Mouse (Mus musculus) heart, embryonic 14.5 days (tissue): ENCODE data around the gene Rxra. TPM values are rescaled to one million over a fixed set of nuclear protein-coding genes. Genes with fewer than 3 reads are reported as not detected.
A peak's percentile ranks its signal among the peaks of the same experiment; 100 is the strongest.

Experiments
- ATAC-seq: fragments of 200-750 bp; cut with Nextera tagmentation; 2 replicates; pipeline ENCODE4 v1.8.0; 2017; ENCODE audit warnings: low read depth, moderate TSS enrichment; ENCODE audit not compliant: insufficient number of reproducible peaks, insufficient read depth, low FRiP score
- H3K27ac ChIP-seq, 2 experiments: fragments of 200-500 bp in 1 of 2; fragments of 300-500 bp in 1 of 2; sonication (generic) in 1 of 2; replicated peaks in 1 of 2; 2 replicates each; pipeline ENCODE4 v1.5.1; 2012 to 2014; ENCODE audit warnings: low read depth in 2 of 2, low read length in 2 of 2, control low read depth in 1 of 2, mild to moderate bottlenecking in 1 of 2, mixed read lengths in 1 of 2; ENCODE audit not compliant: control insufficient read depth in 1 of 2, insufficient read depth in 1 of 2
- H3K27me3 ChIP-seq: fragments of 300-500 bp; sonication (generic); 2 replicates; pipeline ENCODE4 v1.6.1; 2014; ENCODE audit warnings: mild to moderate bottlenecking, low read length, control low read depth; ENCODE audit not compliant: control insufficient read depth, insufficient read depth
- H3K36me3 ChIP-seq: fragments of 300-500 bp; sonication (generic); 2 replicates; pipeline ENCODE4 v1.6.1; 2014; ENCODE audit warnings: mild to moderate bottlenecking, control low read depth, low read length, mixed read lengths; ENCODE audit not compliant: control insufficient read depth, insufficient read depth
- H3K4me1 ChIP-seq, 2 experiments: fragments of 200-500 bp in 1 of 2; fragments of 300-500 bp in 1 of 2; sonication (generic) in 1 of 2; 2 replicates each; pipeline ENCODE4 v1.6.1; 2012 to 2014; ENCODE audit warnings: low read length in 2 of 2, control low read depth in 1 of 2, mixed read lengths in 1 of 2; ENCODE audit not compliant: control insufficient read depth in 2 of 2, insufficient read depth in 2 of 2
- H3K4me2 ChIP-seq: fragments of 300-500 bp; sonication (generic); 2 replicates; pipeline ENCODE4 v1.6.1; 2014; ENCODE audit warnings: mild to moderate bottlenecking, low read length
- H3K4me3 ChIP-seq, 2 experiments: fragments of 200-500 bp in 1 of 2; fragments of 300-500 bp in 1 of 2; sonication (generic) in 1 of 2; 2 replicates each; pipeline ENCODE4 v1.5.1; 2012 to 2014; ENCODE audit warnings: low read length in 2 of 2, mild to moderate bottlenecking in 2 of 2, control low read depth in 1 of 2, low read depth in 1 of 2, moderate library complexity in 1 of 2; ENCODE audit not compliant: control insufficient read depth in 1 of 2, insufficient read depth in 1 of 2
- H3K9ac ChIP-seq: fragments of 300-500 bp; sonication (generic); 2 replicates; pipeline ENCODE4 v1.6.1; 2014; ENCODE audit warnings: mild to moderate bottlenecking, low read length
- H3K9me3 ChIP-seq: fragments of 300-500 bp; sonication (generic); 2 replicates; pipeline ENCODE4 v1.6.1; 2016; ENCODE audit warnings: low read length, control low read depth; ENCODE audit not compliant: control insufficient read depth
- WGBS: fragments of 180-500 bp; shearing (Covaris S2); extraction: QIAGEN DNeasy Blood & Tissue Kit; methylation state at CpG from one replicate; pipeline ENCODE4 v1.1.7; 2014; 5-methylcytosine and 5-hydroxymethylcytosine counted together
- polyA plus RNA-seq: library from polyadenylated mRNA; unstranded; fragments of >200 nt; fragmentation: Nextera tagmentation; extraction: Ambion mirVana; gene quantifications from 2 replicates; pipeline ENCODE4 v1.2.1, GENCODE M21; 2014

Rxra gene
- polyA plus RNA-seq, 1 experiment from 2014 or later: 5.2 TPM

DNA sequence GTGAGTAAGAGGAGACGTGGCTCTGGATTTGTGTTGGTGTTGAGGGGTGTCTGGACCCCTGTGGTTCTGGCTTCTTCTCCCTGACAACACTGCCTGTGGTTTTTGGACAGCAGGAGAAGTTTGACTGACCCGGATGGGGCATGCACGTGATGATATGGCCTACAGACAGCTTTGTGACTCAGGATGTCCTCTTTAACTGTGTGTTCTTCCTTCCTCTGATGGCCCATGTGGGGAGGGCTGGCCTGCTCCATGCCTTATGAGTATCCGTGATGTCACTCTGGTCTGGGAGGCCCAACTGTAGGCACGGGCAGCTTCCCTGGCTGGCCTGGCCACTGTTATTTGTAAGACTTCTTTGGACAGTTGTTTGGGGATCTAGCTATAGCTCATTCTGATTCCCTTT is 11.7 kb downstream of the Rxra start:
- Histone ChIP-seq H3K9ac (0 out of 2 replicates have a peak overlapping the region, but pooled peaks have one; percentile 23), H3K9me3 (no peaks in the 10 kb centered on the region), H3K27ac (peak overlapping the region in 1 of 2 experiments; percentile 30; a peak in 1 of 4 replicates), H3K27me3 (no peaks in the 10 kb centered on the region), H3K4me1 (peaks cover 79 to 94% of the 10 kb centered on the region in 2 experiments), H3K4me3 (no peak overlapping the region), H3K4me2 (no peak overlapping the region; the same call in 1 of the 2 replicates), H3K36me3 (no peaks in the 10 kb centered on the region)
- ATAC-seq: no peak
- 56% methylated on average over 5 of the region's 5 CpGs for WGBS

DNA sequence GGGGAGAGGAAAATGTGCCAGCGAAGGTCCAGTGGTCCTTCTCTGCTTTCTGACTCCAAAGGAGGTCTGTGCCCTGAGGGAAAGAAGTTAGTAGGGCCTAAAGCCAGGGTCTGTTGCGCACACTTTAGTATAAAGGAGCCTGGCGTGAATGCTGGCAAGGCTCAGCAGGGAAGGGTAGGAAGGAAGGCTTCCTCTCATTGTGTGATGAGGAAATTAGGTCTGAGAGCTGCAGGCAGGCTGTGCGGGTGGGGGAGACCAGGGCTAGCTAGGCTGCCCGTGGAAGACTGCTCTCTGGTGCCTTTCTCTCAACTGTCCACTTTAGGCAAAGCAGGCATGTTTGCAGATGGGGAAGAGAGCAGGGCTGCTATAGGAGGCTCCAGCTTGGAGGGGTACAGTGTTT is 14.5 kb downstream of the Rxra start:
- Histone ChIP-seq H3K27ac (peak overlapping the region; percentile 64 to 76), H3K4me3 (no peak overlapping the region), H3K36me3 (no peaks in the 10 kb centered on the region), H3K9me3 (no peaks in the 10 kb centered on the region), H3K4me1 (peaks cover 74 to 88% of the 10 kb centered on the region in 2 experiments), H3K4me2 (no peak overlapping the region), H3K9ac (0 out of 2 replicates have a peak overlapping the region, but pooled peaks have one; percentile 13), H3K27me3 (no peaks in the 10 kb centered on the region)
- 54% methylated on average over 5 of the region's 5 CpGs for WGBS
- no peak for ATAC-seq

DNA sequence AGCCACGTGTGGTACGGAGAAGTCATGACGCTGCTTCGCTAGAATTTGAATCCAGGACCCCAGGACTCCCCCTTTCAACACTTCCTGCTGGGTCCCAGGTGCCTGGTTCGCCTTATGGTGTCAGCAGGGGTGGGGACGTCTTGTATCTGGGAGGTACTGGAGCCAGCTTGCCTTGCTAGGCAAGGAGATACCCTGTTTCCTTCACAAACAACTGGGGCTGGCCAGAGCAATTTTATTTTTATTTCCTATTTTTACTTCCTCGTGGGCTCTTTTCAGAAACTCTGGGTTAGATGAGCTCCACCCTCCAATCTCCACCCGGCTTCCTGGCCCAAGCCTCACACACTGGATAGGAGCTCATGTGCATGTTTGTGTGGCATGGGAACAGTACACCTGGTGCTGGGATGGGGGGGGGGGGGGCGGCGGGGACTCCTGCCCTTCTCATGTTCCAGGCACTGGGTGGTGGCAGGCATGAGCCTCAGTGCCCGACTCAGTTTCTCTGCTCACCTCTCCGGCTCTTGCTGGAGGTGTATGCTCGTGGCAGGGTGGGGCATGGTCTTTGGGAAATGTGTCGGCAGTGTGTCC is 15.0 kb downstream of the Rxra start:
- Histone ChIP-seq H3K9me3 (no peaks in the 10 kb centered on the region), H3K4me1 (peaks cover 73 to 82% of the 10 kb centered on the region in 2 experiments), H3K27me3 (no peaks in the 10 kb centered on the region), H3K36me3 (no peaks in the 10 kb centered on the region), H3K4me3 (no peak overlapping the region), H3K27ac (peak overlapping the region; percentile 64 to 76), H3K4me2 (no peak overlapping the region), H3K9ac (0 out of 2 replicates have a peak overlapping the region, but pooled peaks have one; percentile 13)
- 80% methylated on average over 14 of the region's 14 CpGs for WGBS
- no peak for ATAC-seq

DNA sequence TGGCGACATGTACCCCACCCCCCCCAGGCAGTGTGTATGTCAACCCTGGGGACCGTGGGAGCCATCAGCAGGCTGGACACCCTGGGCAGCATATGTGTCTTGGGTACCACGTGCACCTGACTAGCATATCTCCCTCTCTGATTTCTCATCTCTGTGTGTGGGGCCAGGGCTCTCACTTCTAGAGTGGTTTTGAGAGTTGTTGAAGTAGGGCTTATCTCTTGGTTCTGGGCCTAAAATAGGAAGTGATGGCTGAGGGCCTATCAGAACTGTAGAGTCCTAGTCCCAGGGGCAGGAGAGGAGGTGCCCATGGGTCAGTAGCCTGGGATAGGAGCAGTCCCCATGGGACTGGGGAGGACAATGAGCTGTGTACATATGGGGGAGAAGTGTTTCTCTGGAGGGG is 16.4 kb downstream of the Rxra start:
- Histone ChIP-seq H3K27ac (peak overlapping the region in 1 of 2 experiments; percentile 76; a peak in 1 of 4 replicates), H3K4me3 (no peak overlapping the region), H3K9ac (no peak overlapping the region), H3K4me2 (peak overlapping the region; percentile 24; the same call in 1 of the 2 replicates), H3K4me1 (peaks cover 66 to 74% of the 10 kb centered on the region in 2 experiments), H3K36me3 (no peaks in the 10 kb centered on the region), H3K9me3 (no peaks in the 10 kb centered on the region), H3K27me3 (no peaks in the 10 kb centered on the region)
- ATAC-seq: peak; percentile 67
- WGBS: 20% methylated on average over 3 of the region's 3 CpGs

DNA sequence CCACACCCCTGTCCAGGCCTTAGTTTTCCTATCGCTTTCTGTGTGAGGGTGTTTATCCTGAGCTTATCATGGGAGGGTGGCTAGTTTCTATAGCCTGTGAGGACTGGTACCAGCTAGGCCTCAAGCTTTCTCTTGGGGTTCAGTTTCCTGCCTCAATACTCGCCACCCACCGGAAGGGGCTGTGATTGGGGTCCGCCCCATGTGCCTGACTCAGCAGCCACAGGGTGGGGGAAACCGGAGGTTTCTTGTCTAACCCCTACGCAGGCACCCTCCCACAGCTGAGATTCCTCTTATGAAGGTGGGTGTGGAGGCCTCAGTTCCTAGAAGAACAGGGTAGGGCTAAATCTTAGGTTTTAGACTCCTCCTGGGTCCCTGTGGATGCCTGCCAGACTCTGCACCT is 17.4 kb downstream of the Rxra start:
- ATAC-seq: no peak

DNA sequence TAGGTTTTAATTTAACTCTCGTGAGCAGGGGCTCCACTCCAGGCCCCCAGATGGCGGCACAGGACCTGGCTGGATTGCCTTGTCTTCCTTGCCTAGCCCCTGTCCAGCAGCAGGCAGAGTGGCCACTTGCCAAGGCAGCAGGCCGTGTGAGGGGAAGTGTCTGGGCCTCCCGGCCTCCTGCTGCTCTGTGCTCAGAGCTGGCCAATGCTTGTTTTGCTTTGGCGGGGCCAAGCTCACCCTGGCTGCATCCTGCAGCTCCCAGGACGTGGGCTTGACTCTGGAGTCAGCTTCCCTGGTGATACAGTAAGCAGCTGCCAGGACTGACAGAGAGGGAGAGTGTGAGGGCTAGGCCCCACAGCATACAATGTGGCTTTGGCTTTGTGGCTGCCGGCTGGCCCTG is 23.3 kb downstream of the Rxra start:
- H3K27me3 ChIP-seq: no peaks in the 10 kb centered on the region
- peaks cover 73 to 79% of the 10 kb centered on the region in 2 experiments for H3K4me1 ChIP-seq
- H3K4me2 ChIP-seq: peak overlapping the region; percentile 31
- peak overlapping the region; percentile 13; the same call in 1 of the 2 replicates for H3K9ac ChIP-seq
- WGBS: 2% methylated on average over 7 of the region's 7 CpGs
- no peaks in the 10 kb centered on the region for H3K9me3 ChIP-seq
- no peak overlapping the region for H3K4me3 ChIP-seq
- H3K27ac ChIP-seq: peak overlapping the region; percentile 61 to 83
- peak; percentile 86 for ATAC-seq
- H3K36me3 ChIP-seq: no peaks in the 10 kb centered on the region

More for the DNA sequence above, 17.4 kb downstream of the Rxra start:
- no peaks in the 10 kb centered on the region for H3K27me3 ChIP-seq
- H3K9me3 ChIP-seq: no peaks in the 10 kb centered on the region
- peak overlapping the region; percentile 18; the same call in 1 of the 2 replicates for H3K9ac ChIP-seq
- no peak overlapping the region for H3K4me3 ChIP-seq
- H3K4me1 ChIP-seq: peaks cover 65 to 74% of the 10 kb centered on the region in 2 experiments
- H3K36me3 ChIP-seq: no peaks in the 10 kb centered on the region
- no peak overlapping the region; the same call in 1 of the 2 replicates for H3K4me2 ChIP-seq
- WGBS: 64% methylated on average over 6 of the region's 6 CpGs
- H3K27ac ChIP-seq: peak overlapping the region in 1 of 2 experiments; percentile 29; a peak in 2 of 4 replicates

DNA sequence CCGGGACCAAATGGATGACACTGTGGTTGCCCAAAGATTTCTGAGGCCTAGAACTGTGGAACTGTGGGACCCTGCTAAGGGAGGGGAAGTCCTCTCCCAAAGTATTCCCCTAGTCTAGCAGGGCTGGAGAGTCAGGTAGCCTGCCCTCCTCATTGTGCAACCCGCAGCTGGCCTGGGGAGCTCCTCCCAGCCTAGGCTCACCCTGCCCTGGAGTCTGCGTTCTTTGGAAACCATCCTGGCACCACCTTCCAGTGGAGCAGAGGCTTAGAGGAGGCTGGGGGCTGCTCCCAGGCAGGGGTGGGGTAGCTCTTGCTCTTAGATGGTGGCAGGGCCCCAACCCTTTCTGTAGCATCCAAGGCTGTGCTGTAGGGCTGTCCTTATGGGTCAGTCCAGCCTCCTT is 26.0 kb downstream of the Rxra start:
- WGBS: 82% methylated on average over 3 of the region's 3 CpGs
- ATAC-seq: no peak
- Histone ChIP-seq H3K4me3 (no peak overlapping the region), H3K9me3 (no peaks in the 10 kb centered on the region), H3K4me2 (no peak overlapping the region), H3K4me1 (peaks cover 72 to 85% of the 10 kb centered on the region in 2 experiments), H3K27ac (no peak overlapping the region), H3K9ac (0 out of 2 replicates have a peak overlapping the region, but pooled peaks have one; percentile 9), H3K27me3 (no peaks in the 10 kb centered on the region), H3K36me3 (no peaks in the 10 kb centered on the region)
